Mouse (Mus musculus): Measurements from ENCODE around the gene Pklr.
A peak's percentile ranks its signal among the peaks of the same experiment; 100 is the strongest.

Pklr gene

GRCm38 (mm10) chr3:89135958-89136357 lies at the start of gene Pklr:
Pklr (plus strand) TSS chr3:89136142.
- no peak for DNase-seq

GRCm38 (mm10) chr3:89087338-89088110 lies 48.4 kb upstream of the Pklr start:
- DNase-seq, result peak; percentile 90

GRCm38 (mm10) chr3:89088974-89089373 lies 47.0 kb upstream of the Pklr start:
- no peak for DNase-seq

GRCm38 (mm10) chr3:89089882-89090591 lies 45.9 kb upstream of the Pklr start:
- DNase-seq, result peak; percentile 90

- DNase-seq, result peak; percentile 88
These were observed 45.0 kb upstream of the Pklr start for GRCm38 (mm10) chr3:89090694-89091655.

GRCm38 (mm10) chr3:89091811-89092508 lies 44.0 kb upstream of the Pklr start:
- no peak for DNase-seq

- no peak for DNase-seq
These were observed 43.3 kb upstream of the Pklr start for GRCm38 (mm10) chr3:89092509-89093090.

GRCm38 (mm10) chr3:89093175-89093574 lies 42.8 kb upstream of the Pklr start, which contains the start of gene Rusc1:
Rusc1 (minus strand) TSS chr3:89093311.
- DNase-seq, result peak; percentile 83

GRCm38 (mm10) chr3:89094021-89094420 lies 41.9 kb upstream of the Pklr start:
- DNase-seq, result no peak

GRCm38 (mm10) chr3:89100811-89101210 lies 35.1 kb upstream of the Pklr start, which contains the start of gene Gm43738:
Gm43738 (minus strand) TSS chr3:89101099.
- no peak for DNase-seq

- no peak for DNase-seq
These were observed 34.5 kb upstream of the Pklr start for GRCm38 (mm10) chr3:89101459-89101811.

GRCm38 (mm10) chr3:89101812-89102494 lies 34.0 kb upstream of the Pklr start, which contains the start of gene Fdps:
Fdps (minus strand) TSS chr3:89101959.
- DNase-seq, result peak; percentile 93

- no peak for DNase-seq
These were observed 33.2 kb upstream of the Pklr start for GRCm38 (mm10) chr3:89102495-89103290.

GRCm38 (mm10) chr3:89103291-89103595 lies 32.7 kb upstream of the Pklr start:
- DNase-seq, result no peak

GRCm38 (mm10) chr3:89106881-89107280 lies 29.1 kb upstream of the Pklr start:
- no peak for DNase-seq

GRCm38 (mm10) chr3:89107545-89107944 lies 28.4 kb upstream of the Pklr start:
- DNase-seq, result no peak

- no peak for DNase-seq
These were observed 27.8 kb upstream of the Pklr start for GRCm38 (mm10) chr3:89108146-89108545.

- DNase-seq, result no peak
These were observed 22.9 kb upstream of the Pklr start for GRCm38 (mm10) chr3:89113058-89113457.

- DNase-seq, result no peak
These were observed 20.4 kb upstream of the Pklr start for GRCm38 (mm10) chr3:89115522-89115921.

GRCm38 (mm10) chr3:89123313-89123712 lies 12.6 kb upstream of the Pklr start:
- DNase-seq, result no peak

GRCm38 (mm10) chr3:89124241-89124640 lies 11.7 kb upstream of the Pklr start:
- DNase-seq, result no peak

Data from kidney, adult 18-20 months (tissue).